Mouse (Mus musculus): ENCODE results near the gene Car10.

Gene Car10

DNA sequence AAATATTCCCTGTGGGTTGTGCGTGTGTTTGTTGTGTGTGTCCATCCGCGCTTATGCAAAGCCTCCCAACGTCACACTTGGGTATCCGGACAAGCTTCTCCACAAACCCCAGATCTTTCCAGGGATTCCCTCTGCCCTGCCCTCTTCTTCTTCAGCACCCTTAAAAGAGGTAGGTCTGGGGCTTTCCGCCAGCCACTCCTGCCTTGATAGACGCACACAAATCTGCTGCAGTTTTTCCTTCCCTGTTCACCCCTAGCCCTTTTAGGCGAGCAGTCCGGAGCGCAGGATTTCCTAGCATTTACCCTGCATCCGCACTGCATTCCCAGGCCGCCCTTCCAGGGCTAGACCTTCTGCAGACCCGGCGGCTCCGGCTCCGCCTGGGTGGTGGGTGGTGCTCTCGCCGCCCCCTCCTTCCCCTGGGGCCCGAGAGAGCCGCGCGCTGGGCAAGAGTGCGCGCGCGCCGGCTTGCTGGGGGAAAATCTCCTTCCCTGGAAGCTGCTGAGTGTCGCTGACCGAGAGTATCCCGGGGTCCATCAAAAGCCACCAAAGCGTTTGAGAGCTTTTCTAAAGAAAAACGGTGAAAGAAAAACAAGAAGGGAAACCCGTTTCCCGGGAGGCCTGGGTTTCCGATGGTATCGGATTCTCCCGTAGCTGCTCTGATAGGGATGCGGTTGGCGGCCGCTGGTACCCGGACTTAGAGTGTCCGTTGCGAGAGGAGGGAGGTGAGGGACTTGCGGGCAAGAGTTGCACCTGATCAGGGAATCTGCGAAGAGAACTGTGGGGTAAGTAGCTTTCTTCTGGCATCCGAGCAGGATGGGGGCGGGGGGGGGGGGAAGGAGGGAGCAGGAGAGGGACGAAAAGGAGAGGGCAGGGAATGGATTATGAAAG, at the start of gene Car10:
Gene Car10, plus strand, starts transcription at position 88 of the 888 bp plus-strand sequence.
- DNase-seq (ENCODE audit: low read depth, low spot score), result no peak

GRCm38 (mm10) chr11:93065021-93065420, 32.8 kb upstream of the Car10 start:
- no peak for DNase-seq (ENCODE audit: low read depth, low spot score)

DNA sequence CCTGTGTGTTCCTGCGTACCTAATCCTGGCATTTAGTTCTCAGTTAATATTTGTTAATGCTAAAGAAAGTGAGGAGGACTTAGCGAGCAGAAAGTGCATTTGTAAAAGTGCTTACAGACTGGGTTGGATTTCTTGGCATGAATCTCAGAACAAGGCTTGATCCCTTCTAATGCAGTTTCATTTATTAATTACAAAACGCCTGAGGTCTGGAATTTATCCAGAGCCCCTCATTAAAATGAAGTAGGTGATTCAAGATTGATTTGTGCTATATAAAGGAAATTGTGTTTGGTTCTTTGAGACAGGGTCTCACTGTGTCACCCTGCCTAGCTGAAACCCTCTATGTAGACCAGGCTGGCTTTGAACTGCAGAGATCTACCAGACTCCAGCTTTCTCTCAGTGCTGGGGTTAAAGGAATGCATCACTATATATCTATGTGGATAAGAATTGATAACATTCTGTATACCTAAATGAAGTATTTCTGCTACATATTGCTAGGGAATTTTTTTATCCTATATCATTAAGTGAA, 32.1 kb upstream of the Car10 start:
- no peak for DNase-seq (ENCODE audit: low read depth, low spot score)

- DNase-seq (ENCODE audit: low read depth, low spot score), result no peak
Measured at GRCm38 (mm10) chr11:93095588-93095987, 2.2 kb upstream of the Car10 start.

GRCm38 (mm10) chr11:93097001-93097400, 827 bp upstream of the Car10 start:
- DNase-seq (ENCODE audit: low read depth, low spot score), result no peak

GRCm38 (mm10) chr11:93097431-93097851, 387 bp upstream of the Car10 start:
- DNase-seq (ENCODE audit: low read depth, low spot score), result peak; percentile 77

GRCm38 (mm10) chr11:93098933-93099381, 1.1 kb downstream of the Car10 start:
- DNase-seq (ENCODE audit: low read depth, low spot score), result no peak

DNA sequence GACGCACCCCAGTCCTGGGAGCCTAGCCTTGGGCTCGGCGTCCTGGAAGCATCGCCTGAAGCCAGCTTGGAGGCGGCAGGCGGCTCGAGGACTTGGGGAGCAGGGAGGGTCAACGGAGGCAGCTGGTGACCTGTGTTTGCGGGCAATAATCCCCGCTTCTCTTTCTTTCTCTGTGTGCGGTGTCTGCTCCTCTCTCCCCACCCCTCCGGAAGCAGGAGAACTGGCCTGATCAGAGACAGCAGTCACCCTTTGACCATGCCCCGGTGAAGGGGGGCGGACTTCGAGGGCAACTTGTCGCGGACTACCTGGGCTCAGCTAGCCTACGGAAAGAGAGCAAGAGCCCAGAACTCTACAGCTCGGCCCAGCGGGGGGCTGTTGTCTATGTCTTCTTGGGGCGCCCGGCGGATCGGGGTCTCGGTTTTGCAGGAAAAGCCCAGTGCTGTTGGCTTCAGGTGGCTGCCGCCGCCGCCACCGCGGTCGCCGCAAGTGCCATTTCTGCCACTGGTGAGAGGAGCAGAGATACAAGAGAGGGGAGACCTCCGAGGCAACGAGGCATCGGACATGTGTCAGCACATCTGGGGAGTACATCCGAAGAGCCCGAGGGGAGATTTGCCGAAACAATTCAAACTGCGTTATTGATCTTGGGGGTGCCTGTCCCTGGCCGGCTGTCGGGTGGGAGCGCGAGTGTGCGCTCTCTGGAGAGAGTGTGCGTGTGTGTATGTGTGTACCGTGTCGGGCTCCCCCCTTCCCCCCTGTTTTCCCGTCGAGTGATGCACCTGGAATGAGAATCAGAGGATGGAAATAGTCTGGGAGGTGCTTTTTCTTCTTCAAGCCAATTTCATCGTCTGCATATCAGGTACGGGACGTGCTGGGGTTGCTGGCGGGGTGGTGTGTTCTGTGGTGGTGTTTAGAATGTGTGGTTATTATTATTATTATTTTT, 1.9 kb downstream of the Car10 start:
- no peak for DNase-seq (ENCODE audit: low read depth, low spot score)

- no peak for DNase-seq (ENCODE audit: low read depth, low spot score)
Measured at GRCm38 (mm10) chr11:93100606-93101005, 2.8 kb downstream of the Car10 start.

DNA sequence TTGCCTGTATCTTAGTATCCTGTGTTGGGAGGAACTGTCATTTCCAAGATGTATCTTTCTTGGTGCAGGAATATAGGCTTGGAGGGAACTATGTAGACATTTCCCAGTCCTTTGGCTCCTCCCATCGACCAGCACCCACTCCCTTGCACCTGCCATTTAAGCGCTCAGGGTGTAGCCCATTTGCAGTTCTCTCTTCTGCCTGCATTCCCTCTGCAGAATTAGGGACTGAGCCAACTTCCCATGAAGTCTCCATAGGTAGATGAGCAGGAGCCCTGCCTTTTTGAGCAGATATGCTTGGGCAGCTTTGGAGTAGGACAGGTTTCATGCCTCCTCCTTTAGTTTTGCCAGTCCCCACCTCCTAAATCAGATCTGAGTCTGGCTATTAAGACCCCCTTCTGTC, 3.3 kb downstream of the Car10 start:
- no peak for DNase-seq (ENCODE audit: low read depth, low spot score)

GRCm38 (mm10) chr11:93102321-93102720, 4.5 kb downstream of the Car10 start:
- DNase-seq (ENCODE audit: low read depth, low spot score), result no peak

GRCm38 (mm10) chr11:93103101-93103815, 5.4 kb downstream of the Car10 start:
- DNase-seq (ENCODE audit: low read depth, low spot score), result no peak

DNA sequence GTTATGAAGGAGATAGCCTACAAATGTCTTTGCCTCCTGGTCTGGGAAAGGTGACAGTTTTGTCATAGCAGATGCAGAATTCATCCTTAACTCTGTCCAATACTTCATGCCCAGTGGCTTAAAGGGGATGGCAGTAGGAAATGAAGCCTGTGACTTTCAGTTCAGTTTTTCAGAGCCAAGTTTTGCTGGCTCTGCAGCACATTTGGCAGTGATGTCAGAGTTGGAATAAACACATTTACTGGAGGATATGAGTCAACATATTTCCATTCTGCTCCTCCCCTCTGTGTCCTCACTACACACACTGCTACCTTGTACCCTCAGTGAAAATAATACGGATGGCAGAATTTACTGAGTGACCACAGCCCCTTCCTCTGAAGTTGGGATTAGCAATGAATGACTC, 11.6 kb downstream of the Car10 start:
- no peak for DNase-seq (ENCODE audit: low read depth, low spot score)

- DNase-seq (ENCODE audit: low read depth, low spot score), result no peak
Measured at GRCm38 (mm10) chr11:93120766-93121415, 23.1 kb downstream of the Car10 start.

DNA sequence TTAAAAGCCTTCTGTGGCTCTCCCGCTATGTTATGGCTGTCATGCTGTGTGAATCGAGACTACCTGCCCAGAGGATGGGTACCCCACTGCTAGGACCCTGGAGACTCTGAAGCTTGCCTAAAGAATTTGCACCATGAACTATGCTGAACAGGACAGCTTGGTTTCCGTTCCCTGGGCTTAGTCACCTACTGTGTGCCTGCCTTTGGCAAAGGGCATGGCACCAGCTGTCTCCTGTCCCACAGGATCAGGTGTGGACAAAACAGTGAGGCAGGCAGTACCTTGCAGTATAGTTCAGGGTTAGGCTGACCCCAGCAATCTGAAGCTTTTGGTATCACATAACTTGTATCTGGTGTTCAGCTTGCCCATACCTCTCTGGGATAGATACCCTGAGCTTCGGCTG, 25.9 kb downstream of the Car10 start:
- no peak for DNase-seq (ENCODE audit: low read depth, low spot score)

DNA sequence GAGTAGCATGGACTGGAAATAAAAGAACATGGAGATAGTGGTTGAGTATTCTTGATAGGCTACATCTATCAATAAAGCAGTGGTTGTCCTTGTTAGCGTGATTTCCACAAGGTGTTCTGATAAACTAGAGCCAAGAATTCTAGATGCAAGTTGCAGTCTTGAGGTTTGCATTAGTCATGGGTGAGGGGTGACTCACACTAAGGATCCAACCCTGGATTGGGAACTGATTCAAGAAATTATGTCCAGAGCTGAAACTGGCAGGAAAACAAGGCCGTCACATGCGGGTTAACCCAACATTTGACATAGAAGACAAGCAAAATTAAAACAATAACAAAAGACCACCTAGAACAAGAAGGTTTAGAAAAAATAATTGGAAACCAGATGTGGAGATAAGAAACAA, 28.6 kb downstream of the Car10 start:
- DNase-seq (ENCODE audit: low read depth, low spot score), result no peak

DNA sequence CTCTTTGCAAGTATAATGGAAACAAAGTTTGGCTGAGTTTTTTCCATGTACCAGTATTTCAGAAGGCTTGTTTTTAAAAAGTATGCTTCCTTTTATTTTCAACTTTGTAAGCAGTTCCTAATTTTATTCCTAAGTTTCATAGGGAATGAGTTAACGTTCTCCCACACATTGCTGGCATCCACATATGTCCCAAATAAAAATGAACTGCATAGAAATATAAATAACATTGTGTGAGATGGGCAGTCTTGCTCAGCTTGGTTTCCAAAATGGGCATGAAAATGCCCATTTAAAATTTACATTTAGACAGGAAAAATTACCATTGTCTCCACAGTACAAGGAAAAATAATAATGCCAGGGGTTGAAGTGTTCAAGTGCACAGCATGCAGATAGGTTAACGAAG, 30.7 kb downstream of the Car10 start:
- DNase-seq (ENCODE audit: low read depth, low spot score), result peak; percentile 80

GRCm38 (mm10) chr11:93137841-93138240, 40.0 kb downstream of the Car10 start:
- DNase-seq (ENCODE audit: low read depth, low spot score), result no peak

GRCm38 (mm10) chr11:93141727-93142126, 43.9 kb downstream of the Car10 start:
- DNase-seq (ENCODE audit: low read depth, low spot score), result no peak

GRCm38 (mm10) chr11:93144544-93144943, 46.7 kb downstream of the Car10 start:
- DNase-seq (ENCODE audit: low read depth, low spot score), result peak; percentile 38

- DNase-seq (ENCODE audit: low read depth, low spot score), result no peak
Measured at GRCm38 (mm10) chr11:93154910-93155309, 57.1 kb downstream of the Car10 start.
